Mouse (Mus musculus) MEL (cell line): ENCODE results near the gene D430041D05Rik. TPM values are rescaled to one million over a fixed set of nuclear protein-coding genes. Genes with fewer than 3 reads are reported as not detected.

Experiments used
- DNase-seq: peaks from one replicate; pipeline ENCODE4 v3.0.0; 2011; ENCODE audit warnings: low read depth, low spot score
- H3K27ac ChIP-seq: 2 replicates; pipeline ENCODE4 v1.5.1; 2012; ENCODE audit warnings: low read depth, mild to moderate bottlenecking, control low read depth, low read length, moderate library complexity; ENCODE audit not compliant: control insufficient read depth
- H3K27me3 ChIP-seq, 2 experiments: fragments of 150-350 bp in 1 of 2; sonication (generic) in 1 of 2; 2 replicates each; pipeline ENCODE4 v1.6.1; 2012; ENCODE audit warnings: low read length in 2 of 2, mild to moderate bottlenecking in 2 of 2, improper control_type of control experiment in 1 of 2, moderate library complexity in 1 of 2; ENCODE audit not compliant: insufficient read depth in 2 of 2, control insufficient read depth in 1 of 2
- H3K36me3 ChIP-seq, 2 experiments: 2 replicates each; pipeline ENCODE4 v1.6.1; 2012 to 2014; ENCODE audit warnings: low read length in 2 of 2, improper control_type of control experiment in 1 of 2, inconsistent platforms in 1 of 2, mild to moderate bottlenecking in 1 of 2; ENCODE audit not compliant: insufficient read depth in 2 of 2, control insufficient read depth in 1 of 2
- H3K4me1 ChIP-seq, 2 experiments: fragments of 150-350 bp in 1 of 2; sonication (generic) in 1 of 2; 2 replicates each; pipeline ENCODE4 v1.6.1; 2012; ENCODE audit warnings: low read length in 2 of 2, improper control_type of control experiment in 1 of 2, mild to moderate bottlenecking in 1 of 2; ENCODE audit not compliant: insufficient read depth in 2 of 2, control insufficient read depth in 1 of 2
- H3K4me3 ChIP-seq, 2 experiments: fragments of 150-350 bp in 1 of 2; sonication (generic) in 1 of 2; 2 replicates each; pipeline ENCODE4 v1.5.1; 2012; ENCODE audit warnings: low read depth in 2 of 2, low read length in 2 of 2, mild to moderate bottlenecking in 2 of 2, moderate library complexity in 2 of 2, control low read depth in 1 of 2, improper control_type of control experiment in 1 of 2; ENCODE audit not compliant: control insufficient read depth in 1 of 2, insufficient read depth in 1 of 2
- H3K79me2 ChIP-seq: 2 replicates; pipeline ENCODE4 v1.6.1; 2012; ENCODE audit warnings: mild to moderate bottlenecking, low read length, moderate library complexity; ENCODE audit not compliant: control insufficient read depth, poor library complexity, insufficient read depth
- H3K9ac ChIP-seq: 2 replicates; pipeline ENCODE4 v1.6.1; 2012; ENCODE audit warnings: low read depth, mild to moderate bottlenecking, control low read depth, low read length, moderate library complexity; ENCODE audit not compliant: control insufficient read depth, poor library complexity, severe bottlenecking
- H3K9me3 ChIP-seq: fragments of 150-350 bp; sonication (generic); replicated peaks from 2 replicates; pipeline ENCODE4 v1.6.1; 2012; ENCODE audit warnings: mild to moderate bottlenecking, low read length, improper control_type of control experiment, moderate library complexity; ENCODE audit not compliant: insufficient read depth
- CHD2 ChIP-seq: IDR thresholded peaks from 2 replicates; pipeline ENCODE4 v1.6.1; 2011; ENCODE audit warnings: low read length, improper control_type of control experiment
- EP300 ChIP-seq, 2 experiments: IDR thresholded peaks; 2 replicates each; pipeline ENCODE4 v1.6.1; 2011; ENCODE audit warnings: improper control_type of control experiment in 2 of 2, low read length in 2 of 2, low read depth in 1 of 2, mild to moderate bottlenecking in 1 of 2
- ETS1 ChIP-seq: IDR thresholded peaks from 2 replicates; pipeline ENCODE4 v1.6.1; 2012; ENCODE audit warnings: low read depth, mild to moderate bottlenecking, inconsistent platforms, low read length, improper control_type of control experiment, moderate library complexity
- GATA1 ChIP-seq: IDR thresholded peaks from 2 replicates; pipeline ENCODE4 v1.6.1; 2011; ENCODE audit warnings: low read depth, low read length, improper control_type of control experiment
- JUND ChIP-seq: IDR thresholded peaks from 2 replicates; pipeline ENCODE4 v1.6.1; 2011; ENCODE audit warnings: low read depth, mild to moderate bottlenecking, improper control_type of control experiment, low read length
- KAT2A ChIP-seq: conservative IDR thresholded peaks from 2 replicates; pipeline ENCODE4 v1.6.1; 2012; ENCODE audit warnings: low read depth, low read length, improper control_type of control experiment, inconsistent platforms
- MAX ChIP-seq: IDR thresholded peaks from 2 replicates; pipeline ENCODE4 v1.6.1; 2011; ENCODE audit warnings: low read length, improper control_type of control experiment
- POLR2AphosphoS2 ChIP-seq: IDR thresholded peaks from 2 replicates; pipeline ENCODE4 v1.6.1; 2011; ENCODE audit warnings: low read length, improper control_type of control experiment
- RAD21 ChIP-seq: IDR thresholded peaks from 2 replicates; pipeline ENCODE4 v1.6.1; 2011; ENCODE audit warnings: mild to moderate bottlenecking, low read depth, low read length, improper control_type of control experiment
- TAL1 ChIP-seq: IDR thresholded peaks from 2 replicates; pipeline ENCODE4 v1.6.1; 2012; ENCODE audit warnings: mild to moderate bottlenecking, inconsistent platforms, low read length, moderate library complexity, mixed read lengths
- TBP ChIP-seq: IDR thresholded peaks from 2 replicates; pipeline ENCODE4 v1.8.0; 2011; ENCODE audit warnings: low read depth, low read length, improper control_type of control experiment
- USF1 ChIP-seq: IDR thresholded peaks from 2 replicates; pipeline ENCODE4 v1.6.1; 2014; ENCODE audit warnings: low read depth, mild to moderate bottlenecking, inconsistent platforms, low read length, improper control_type of control experiment, moderate library complexity
- ZC3H11A ChIP-seq: IDR thresholded peaks from 2 replicates; pipeline ENCODE4 v1.6.1; 2012; ENCODE audit warnings: low read depth, mild to moderate bottlenecking, inconsistent platforms, low read length, improper control_type of control experiment
- ZNF384 ChIP-seq: IDR thresholded peaks from 2 replicates; pipeline ENCODE4 v1.6.1; 2012; ENCODE audit warnings: low read depth, mild to moderate bottlenecking, inconsistent platforms, low read length, improper control_type of control experiment
- polyA plus RNA-seq, 2 experiments: library from polyadenylated mRNA; stranded (reverse) in 1 of 2; unstranded in 1 of 2; fragments of >175 nt in 1 of 2; fragments of >200 nt in 1 of 2; gene quantifications; 2 replicates each; pipeline versions ENCODE4 v1.2.1 to v1.2.4; 2012; ENCODE audit warnings: low replicate concordance in 2 of 2, low read depth in 1 of 2; ENCODE audit not compliant: insufficient read length in 2 of 2, insufficient read depth in 1 of 2, missing spikeins in 1 of 2
- total RNA-seq: library from RNA; depleted of rRNA; stranded (reverse); fragments of 300-350 nt; gene quantifications from 2 replicates; pipeline ENCODE4 v1.2.3, GENCODE M21; 2012; rRNA removed

Gene D430041D05Rik
- total RNA-seq = 0.46 and 0.69 TPM in 2 replicates
- polyA plus RNA-seq = 1 to 10 TPM in 1 of 2 experiments, not detected in 1; 1.1 TPM

GRCm38 (mm10) chr2:104410963-104411545 is at the start of gene D430041D05Rik:
Gene D430041D05Rik (minus strand): TSS chr2:104411013.
- no peak for TF ChIP-seq MAX
- Histone ChIP-seq H3K4me1 (no peaks in the 10 kb centered on the region), H3K9ac (no peak within 1 kb of the TSS), H3K9me3 (no peaks in the 10 kb centered on the region), H3K4me3 (no peak within 1 kb of the TSS), H3K27me3 (peaks cover 5 to 6% of the 10 kb centered on the region in 2 experiments; a peak in 3 of 4 replicates), H3K79me2 (no peaks in the 10 kb centered on the region), H3K36me3 (no peaks in the 10 kb centered on the region), H3K27ac (no peak within 1 kb of the TSS)
- DNase-seq = no peak

- Histone ChIP-seq H3K79me2 (peaks cover 26% of the 10 kb centered on the region), H3K9me3 (no peaks in the 10 kb centered on the region), H3K4me3 (no peak overlapping the region), H3K27ac (no peak overlapping the region), H3K27me3 (no peaks in the 10 kb centered on the region), H3K4me1 (peaks cover 0 to 2% of the 10 kb centered on the region in 2 experiments; a peak in 1 of 4 replicates), H3K9ac (no peak overlapping the region), H3K36me3 (peaks cover 0 to 2% of the 10 kb centered on the region in 2 experiments; a peak in 2 of 4 replicates)
- no peak for TF ChIP-seq RAD21
- TF ChIP-seq GATA1 = no peak
- no peak for TF ChIP-seq ZNF384
- no peak for TF ChIP-seq ZC3H11A
- TF ChIP-seq JUND = no peak
- no peak for TF ChIP-seq USF1
- TF ChIP-seq KAT2A = no peak
- TF ChIP-seq TAL1 = no peak
- TF ChIP-seq ETS1 = no peak
- TF ChIP-seq CHD2 = no peak
- no peak for TF ChIP-seq EP300 (IDR thresholded peaks at IDR 0.05; ENCODE audit: low read depth in 1 of 2, low read length in 2 of 2)
- TF ChIP-seq POLR2AphosphoS2 = no peak
- TF ChIP-seq TBP = no peak
- no peak for DNase-seq
These were observed 49.2 kb upstream of the D430041D05Rik start for GRCm38 (mm10) chr2:104460021-104460420.
